Mouse (Mus musculus) kidney, adult 11 months (tissue): ENCODE data around the gene Sox5.
"Not testable (repeated sequence)": the region's sequence is repeated elsewhere in the genome, so short reads cannot be mapped to it uniquely, and the experiment has no call there.

ENCODE experiments used
- DNase-seq: peaks from one replicate; pipeline ENCODE4 v3.0.0; 2022

Gene Sox5

GRCm38 (mm10) chr6:144319717-144320116 lies 462.1 kb downstream of the Sox5 start:
- no peak for DNase-seq

- DNase-seq: no peak
These were observed 468.7 kb downstream of the Sox5 start for GRCm38 (mm10) chr6:144312781-144313754.

GRCm38 (mm10) chr6:144312282-144312780 lies 469.4 kb downstream of the Sox5 start:
- no peak for DNase-seq

GRCm38 (mm10) chr6:144311754-144312153 lies 470.0 kb downstream of the Sox5 start:
- DNase-seq: no peak

- DNase-seq: no peak
These were observed 472.6 kb downstream of the Sox5 start for GRCm38 (mm10) chr6:144309171-144309570.

- DNase-seq: no peak
These were observed 474.1 kb downstream of the Sox5 start for GRCm38 (mm10) chr6:144307551-144308149.

- no peak for DNase-seq
These were observed 479.0 kb downstream of the Sox5 start for GRCm38 (mm10) chr6:144302823-144303222.

- no peak for DNase-seq
These were observed 480.7 kb downstream of the Sox5 start for GRCm38 (mm10) chr6:144301082-144301481.

GRCm38 (mm10) chr6:144299503-144299858 lies 482.3 kb downstream of the Sox5 start:
- DNase-seq: no peak

- DNase-seq: no peak
These were observed 482.9 kb downstream of the Sox5 start for GRCm38 (mm10) chr6:144298641-144299502.

- no peak for DNase-seq
These were observed 483.9 kb downstream of the Sox5 start for GRCm38 (mm10) chr6:144297846-144298245.

GRCm38 (mm10) chr6:144297131-144297530 lies 484.6 kb downstream of the Sox5 start:
- DNase-seq: no peak

- no peak for DNase-seq
These were observed 490.3 kb downstream of the Sox5 start for GRCm38 (mm10) chr6:144291526-144291925.

GRCm38 (mm10) chr6:144286122-144286521 lies 495.7 kb downstream of the Sox5 start:
- DNase-seq: no peak

GRCm38 (mm10) chr6:144283191-144283590 lies 498.6 kb downstream of the Sox5 start:
- DNase-seq: no peak

- no peak for DNase-seq
These were observed 499.0 kb downstream of the Sox5 start for GRCm38 (mm10) chr6:144282756-144283155.

- no peak for DNase-seq
These were observed 500.1 kb downstream of the Sox5 start for GRCm38 (mm10) chr6:144281661-144282060.

GRCm38 (mm10) chr6:144278505-144279053 lies 503.2 kb downstream of the Sox5 start:
- no peak for DNase-seq

- DNase-seq: not testable (repeated sequence)
These were observed 508.4 kb downstream of the Sox5 start for GRCm38 (mm10) chr6:144273425-144273824.

GRCm38 (mm10) chr6:144271326-144271725 lies 510.5 kb downstream of the Sox5 start:
- DNase-seq: no peak

GRCm38 (mm10) chr6:144270306-144270705 lies 511.5 kb downstream of the Sox5 start:
- DNase-seq: no peak

- no peak for DNase-seq
These were observed 512.1 kb downstream of the Sox5 start for GRCm38 (mm10) chr6:144269666-144270065.

- no peak for DNase-seq
These were observed 516.0 kb downstream of the Sox5 start for GRCm38 (mm10) chr6:144265752-144266151.
